Mouse (Mus musculus): ENCODE measurements around the gene Lrrc4b.

Lrrc4b gene

GRCm38 (mm10) chr7:44463556-44464225, 34.9 kb downstream of the Lrrc4b start:
- DNase-seq (ENCODE audit: low read depth in 2 of 2, low spot score in 2 of 2), result no peak

DNA sequence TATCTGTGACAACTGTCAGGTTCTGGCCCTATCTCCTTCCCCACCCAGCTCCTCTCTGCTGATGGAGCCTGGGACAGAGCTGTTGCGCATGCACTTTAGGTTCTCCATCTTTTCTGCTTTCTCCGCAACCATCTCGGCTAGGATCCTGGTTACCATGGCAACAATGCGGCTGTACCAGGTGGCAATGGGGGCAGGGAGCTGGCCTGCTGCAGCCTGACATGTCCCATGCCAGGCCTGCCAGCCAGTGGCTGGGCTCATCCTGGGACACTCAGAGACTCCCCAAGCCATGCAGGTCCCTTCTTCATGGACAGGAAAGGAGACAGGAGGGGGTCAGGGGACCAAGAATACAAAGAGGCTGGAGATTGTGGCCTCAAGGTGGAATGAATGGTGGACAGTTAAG, 35.7 kb downstream of the Lrrc4b start:
- no peak for DNase-seq (ENCODE audit: low read depth in 2 of 2, low spot score in 2 of 2)

GRCm38 (mm10) chr7:44465111-44465510, 36.3 kb downstream of the Lrrc4b start, which contains the start of gene Aspdh:
Gene Aspdh (plus strand): TSS chr7:44465391.
- DNase-seq (ENCODE audit: low read depth in 2 of 2, low spot score in 2 of 2), result no peak

GRCm38 (mm10) chr7:44466006-44466887, 37.4 kb downstream of the Lrrc4b start:
- no peak for DNase-seq (ENCODE audit: low read depth in 2 of 2, low spot score in 2 of 2)

DNA sequence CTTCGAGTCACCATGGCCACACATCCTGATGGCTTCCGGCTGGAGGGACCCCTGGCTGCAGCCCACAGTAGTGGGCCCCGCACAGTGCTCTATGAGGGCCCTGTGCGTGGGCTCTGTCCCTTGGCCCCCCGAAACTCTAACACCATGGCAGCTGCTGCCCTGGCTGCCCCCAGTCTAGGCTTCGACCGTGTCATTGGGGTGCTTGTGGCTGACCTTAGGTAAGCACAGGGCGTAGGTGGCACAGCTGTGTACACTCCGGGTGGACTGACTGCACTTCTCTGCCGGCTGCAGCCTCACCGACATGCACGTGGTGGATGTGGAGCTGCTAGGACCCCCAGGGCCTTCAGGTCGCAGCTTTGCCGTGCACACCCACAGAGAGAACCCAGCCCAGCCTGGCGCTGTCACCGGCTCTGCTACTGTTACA, 38.1 kb downstream of the Lrrc4b start:
- DNase-seq (ENCODE audit: low read depth in 2 of 2, low spot score in 2 of 2), result no peak

DNA sequence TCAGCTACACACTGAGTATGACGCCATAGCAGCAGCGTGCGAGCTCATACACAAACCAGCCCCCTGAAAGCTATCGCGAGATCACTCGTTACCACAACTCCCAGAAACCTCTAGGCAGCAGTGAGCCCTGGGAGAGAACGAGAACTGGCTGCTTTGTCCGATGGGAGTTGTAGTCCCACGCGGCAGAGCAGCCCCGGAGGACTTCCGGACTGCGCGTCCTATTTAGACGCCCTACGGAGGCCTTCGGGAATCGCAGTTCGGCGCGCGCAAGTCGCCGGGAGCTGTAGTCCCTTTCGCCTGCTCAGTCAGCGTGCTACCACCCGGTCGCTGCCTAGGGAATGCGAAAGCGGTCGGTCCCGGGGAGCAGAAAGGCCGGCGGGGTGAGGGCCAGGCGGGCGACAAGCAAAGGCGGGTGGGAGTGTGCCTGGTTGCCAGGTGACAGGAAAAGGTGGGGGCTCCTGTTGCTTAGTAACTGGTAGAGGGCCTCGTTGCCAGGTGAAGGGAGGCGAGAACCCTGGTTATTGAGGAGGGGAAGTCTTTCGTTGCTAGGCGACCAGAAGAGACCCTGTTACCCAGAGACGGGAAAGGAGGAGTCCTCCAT, 39.1 kb downstream of the Lrrc4b start, which contains the start of gene Josd2:
Josd2 (plus strand) TSS at position 170 of the 601 bp plus-strand sequence.
- peak; percentile 82 to 89 for DNase-seq (ENCODE audit: low read depth in 2 of 2, low spot score in 2 of 2)

DNA sequence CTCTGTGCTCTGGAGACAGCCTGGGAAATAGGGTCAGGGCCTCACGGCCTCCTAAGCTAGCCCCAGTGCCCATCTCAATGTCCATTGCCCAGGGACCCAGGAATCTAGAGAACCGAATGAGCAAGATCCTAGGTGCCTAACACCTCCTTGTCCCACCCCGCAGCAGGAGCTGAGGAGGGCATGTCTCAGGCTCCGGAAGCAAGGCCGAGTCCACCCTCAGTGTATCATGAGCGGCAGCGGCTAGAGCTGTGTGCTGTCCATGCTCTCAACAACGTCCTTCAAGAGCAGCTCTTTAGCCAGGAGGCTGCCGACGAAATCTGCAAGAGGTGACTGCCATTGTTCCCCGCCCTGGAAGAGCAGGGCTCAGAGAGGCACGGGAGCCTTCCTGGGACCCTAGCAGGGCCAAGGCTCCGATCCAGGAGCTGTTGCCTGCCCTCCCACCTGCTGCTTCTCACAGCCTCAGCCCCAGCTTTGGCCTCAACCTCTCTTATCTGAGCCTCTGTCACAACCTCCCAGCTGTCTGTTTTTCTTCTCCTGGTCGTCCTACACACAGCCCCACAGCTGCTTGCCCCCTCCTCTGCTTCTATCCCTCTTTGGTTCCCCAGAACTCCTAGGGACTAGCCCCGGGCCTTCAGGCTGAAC, 39.9 kb downstream of the Lrrc4b start:
- no peak for DNase-seq (ENCODE audit: low read depth in 2 of 2, low spot score in 2 of 2)

- no peak for DNase-seq (ENCODE audit: low read depth in 2 of 2, low spot score in 2 of 2)
These were observed 41.2 kb downstream of the Lrrc4b start for GRCm38 (mm10) chr7:44469677-44470675.

- no peak for DNase-seq (ENCODE audit: low read depth in 2 of 2, low spot score in 2 of 2)
These were observed 42.1 kb downstream of the Lrrc4b start for GRCm38 (mm10) chr7:44470696-44471612.

DNA sequence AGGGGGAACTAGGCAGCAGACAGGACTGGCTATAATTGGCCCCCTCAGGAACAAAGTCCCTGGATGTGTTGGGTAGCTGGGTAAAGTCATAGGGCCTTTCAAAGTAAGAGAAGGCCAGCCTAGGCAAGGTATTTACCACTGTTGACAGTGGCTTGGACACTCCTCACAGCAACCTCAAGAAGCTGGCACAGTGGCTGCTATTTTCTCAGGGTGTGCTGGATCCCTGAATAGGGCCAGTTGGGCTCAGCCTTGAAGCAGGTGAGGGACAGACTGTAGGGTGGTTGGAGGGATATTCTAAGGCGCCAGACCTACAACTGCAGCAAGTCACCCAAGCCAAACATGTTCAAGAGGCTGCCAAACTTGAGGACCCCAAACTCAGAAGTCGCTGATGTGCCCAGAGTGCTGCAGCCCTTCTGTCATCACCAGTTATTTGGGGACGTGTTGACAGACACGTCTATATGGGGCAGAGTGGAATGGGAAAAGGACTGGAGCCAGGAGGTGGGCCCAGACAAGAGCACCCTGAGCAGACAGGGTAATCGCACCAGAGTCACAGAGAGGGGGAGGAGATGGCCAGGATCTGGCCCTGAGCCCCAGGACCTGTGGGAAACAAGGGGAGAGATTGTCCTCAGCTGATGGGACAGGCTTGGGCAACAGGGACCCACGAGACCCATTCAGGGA, 43.2 kb downstream of the Lrrc4b start:
- no peak for DNase-seq (ENCODE audit: low read depth in 2 of 2, low spot score in 2 of 2)

- no peak for DNase-seq (ENCODE audit: low read depth in 2 of 2, low spot score in 2 of 2)
These were observed 43.7 kb downstream of the Lrrc4b start for GRCm38 (mm10) chr7:44472558-44472885.

- DNase-seq (ENCODE audit: low read depth in 2 of 2, low spot score in 2 of 2), result no peak
These were observed 44.3 kb downstream of the Lrrc4b start for GRCm38 (mm10) chr7:44472961-44473646.

GRCm38 (mm10) chr7:44474419-44474818, 45.6 kb downstream of the Lrrc4b start:
- DNase-seq (ENCODE audit: low read depth in 2 of 2, low spot score in 2 of 2), result no peak

DNA sequence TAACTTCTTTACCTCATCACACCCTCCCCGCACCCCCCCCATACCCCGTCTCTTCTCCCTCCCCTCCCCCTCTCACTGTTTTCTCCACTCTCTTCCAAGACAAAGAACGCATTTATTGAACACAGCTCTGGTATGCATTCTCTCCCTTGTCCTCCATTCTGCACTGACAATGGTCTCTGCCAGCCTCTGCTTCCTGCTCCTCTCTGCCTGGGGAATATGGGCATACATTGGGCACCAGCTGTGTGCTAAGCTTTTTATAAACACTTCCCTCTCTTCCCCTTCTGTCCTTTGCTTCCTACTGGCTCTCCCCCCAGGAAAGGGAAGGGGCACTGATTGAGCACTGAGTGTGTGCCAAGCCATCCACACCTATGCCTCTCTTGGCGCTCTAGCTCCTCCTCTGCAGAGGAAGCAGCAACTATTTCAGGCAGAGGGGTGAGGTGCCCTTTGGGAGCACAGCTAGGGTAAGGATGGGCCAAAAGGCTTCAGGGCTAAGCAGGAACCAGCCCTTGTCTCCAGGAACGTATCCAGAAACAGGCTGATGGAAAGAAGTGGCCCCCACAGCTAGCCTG, 46.3 kb downstream of the Lrrc4b start:
- DNase-seq (ENCODE audit: low read depth in 2 of 2, low spot score in 2 of 2), result no peak

DNA sequence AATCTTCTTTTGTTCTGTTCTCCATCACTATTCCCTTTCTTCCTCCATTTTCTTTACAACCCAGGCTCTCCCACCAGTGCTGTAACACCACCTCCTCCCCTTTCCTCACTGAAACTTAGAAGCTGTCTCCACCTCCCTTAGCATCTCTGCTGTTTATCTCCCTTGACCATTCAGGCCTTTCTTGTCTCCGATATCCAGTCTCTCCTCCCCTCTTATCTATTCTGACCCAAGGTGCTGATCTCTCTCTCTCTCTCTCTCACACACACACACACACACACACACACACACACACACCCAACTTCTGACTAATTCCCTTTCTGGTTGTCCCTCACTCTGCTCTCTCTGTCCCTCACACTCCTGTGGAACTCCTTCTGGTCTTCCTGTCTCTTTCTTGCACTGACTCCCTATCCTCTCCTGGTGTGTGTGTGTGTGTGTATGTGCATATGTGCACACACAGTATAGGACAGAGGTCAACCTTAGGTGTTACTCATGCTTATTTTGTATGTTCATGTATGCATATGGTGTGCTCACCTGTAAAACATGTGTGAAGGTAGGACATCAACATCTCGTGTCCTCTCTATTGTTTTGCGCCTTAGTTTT, 54.1 kb downstream of the Lrrc4b start:
- no peak for DNase-seq (ENCODE audit: low read depth in 2 of 2, low spot score in 2 of 2)

DNA sequence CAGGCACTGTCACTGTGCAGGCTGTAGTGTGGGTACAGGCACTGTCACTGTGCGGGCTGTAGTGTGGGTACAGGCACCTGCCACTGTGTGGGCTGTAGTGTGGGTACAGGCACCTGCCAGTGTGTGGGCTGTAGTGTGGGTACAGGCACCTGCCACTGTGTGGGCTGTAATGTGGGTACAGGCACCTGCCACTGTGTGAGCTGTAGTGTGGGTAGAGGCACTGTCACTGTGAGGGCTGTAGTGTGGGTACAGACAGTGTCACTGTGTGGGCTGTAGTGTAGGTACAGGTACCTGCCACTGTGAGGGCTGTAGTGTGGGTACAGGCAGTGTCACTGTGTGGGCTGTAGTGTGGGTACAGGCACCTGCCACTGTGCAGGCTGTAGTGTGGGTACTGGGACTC, 55.3 kb downstream of the Lrrc4b start:
- no peak for DNase-seq (ENCODE audit: low read depth in 2 of 2, low spot score in 2 of 2)

- peak; percentile 48 to 67 for DNase-seq (ENCODE audit: low read depth in 2 of 2, low spot score in 2 of 2)
These were observed 56.2 kb downstream of the Lrrc4b start for GRCm38 (mm10) chr7:44484841-44485571.
